Mouse (Mus musculus) liver, adult 2 months (tissue): ENCODE measurements around the gene Rrad. TPM values are rescaled to one million over a fixed set of nuclear protein-coding genes. Genes with fewer than 3 reads are reported as not detected.
A peak's percentile ranks its signal among the peaks of the same experiment; 100 is the strongest.

Experiments used
- DNase-seq: peaks from one replicate; pipeline ENCODE4 v3.0.0-alpha.2; 2011; ENCODE audit warnings: low read depth, low spot score; ENCODE audit errors: extremely low read depth
- H3K27ac ChIP-seq: fragments of 200-500 bp; replicated peaks from 2 replicates; pipeline ENCODE4 v1.5.1; 2012; ENCODE audit warnings: low read depth, mild to moderate bottlenecking, control low read depth, inconsistent platforms, low read length; ENCODE audit not compliant: insufficient read depth
- H3K27me3 ChIP-seq: fragments of 200-500 bp; 2 replicates; pipeline ENCODE4 v1.6.1; 2012; ENCODE audit warnings: mild to moderate bottlenecking, moderate library complexity, low read length, inconsistent platforms; ENCODE audit not compliant: control insufficient read depth, insufficient read depth
- H3K36me3 ChIP-seq: fragments of 200-500 bp; 2 replicates; pipeline ENCODE4 v1.6.1; 2012; ENCODE audit warnings: low read length, inconsistent platforms; ENCODE audit not compliant: control insufficient read depth, insufficient read depth
- H3K4me1 ChIP-seq: fragments of 200-500 bp; 2 replicates; pipeline ENCODE4 v1.6.1; 2011; ENCODE audit warnings: low read length; ENCODE audit not compliant: control insufficient read depth, insufficient read depth
- H3K4me3 ChIP-seq: fragments of 200-500 bp; 2 replicates; pipeline ENCODE4 v1.5.1; 2011; ENCODE audit warnings: low read depth, mild to moderate bottlenecking, control low read depth, low read length, moderate library complexity; ENCODE audit not compliant: insufficient read depth
- H3K79me2 ChIP-seq: fragments of 200-500 bp; 2 replicates; pipeline ENCODE4 v1.6.1; 2012; ENCODE audit warnings: inconsistent platforms, mild to moderate bottlenecking, low read length, moderate library complexity; ENCODE audit not compliant: control insufficient read depth, insufficient read depth
- H3K9ac ChIP-seq: fragments of 200-500 bp; 2 replicates; pipeline ENCODE4 v1.6.1; 2012; ENCODE audit warnings: low read depth, mild to moderate bottlenecking, control low read depth, inconsistent platforms, low read length
- CTCF ChIP-seq: fragments of 200-500 bp; IDR thresholded peaks from 2 replicates; pipeline ENCODE4 v1.5.1; 2011; ENCODE audit warnings: low read depth, low read length, control low read depth
- POLR2A ChIP-seq: fragments of 200-500 bp; IDR thresholded peaks from 2 replicates; pipeline ENCODE4 v1.6.1; 2011; ENCODE audit warnings: low read length, control low read depth; ENCODE audit not compliant: insufficient read depth; ENCODE audit errors: extremely low read depth
- WGBS: fragments of 180-500 bp; shearing (Covaris S2); methylation state at CpG from one replicate; pipeline ENCODE4 v1.1.7; 2018; 5-methylcytosine and 5-hydroxymethylcytosine counted together
- polyA plus RNA-seq: library from polyadenylated mRNA; depleted of rRNA; stranded (reverse); fragments of >200 nt; gene quantifications from 2 replicates; pipeline ENCODE4 v1.2.3, GENCODE M21; 2012
- total RNA-seq: library from RNA; depleted of rRNA; stranded (reverse); fragments of >200 nt; gene quantifications from 2 replicates; pipeline ENCODE4 v1.2.3, GENCODE M21; 2014

Gene Rrad
- total and polyA plus RNA-seq, 2 experiments, result 0.23 to 0.46 TPM

- Histone ChIP-seq H3K27ac (no peak overlapping the region), H3K4me3 (no peak overlapping the region), H3K27me3 (peaks cover 7% of the 10 kb centered on the region), H3K79me2 (no peaks in the 10 kb centered on the region), H3K9ac (no peak overlapping the region), H3K36me3 (no peaks in the 10 kb centered on the region), H3K4me1 (peaks cover 4% of the 10 kb centered on the region; the same call in 1 of the 2 replicates)
- no peak for DNase-seq
- no peak for TF ChIP-seq CTCF
- WGBS, result 79% methylated on average over 9 of the region's 9 CpGs
These were observed 2.1 kb upstream of the Rrad start for GRCm38 (mm10) chr8:104633156-104633744.

- TF ChIP-seq POLR2A (no peak), CTCF (no peak)
- Histone ChIP-seq H3K79me2 (no peaks in the 10 kb centered on the region), H3K36me3 (no peaks in the 10 kb centered on the region), H3K4me1 (peaks cover 4% of the 10 kb centered on the region; the same call in 1 of the 2 replicates), H3K27me3 (peaks cover 7% of the 10 kb centered on the region), H3K4me3 (no peak overlapping the region), H3K27ac (no peak overlapping the region), H3K9ac (no peak overlapping the region)
- DNase-seq, result no peak
- 85% methylated on average over 6 of the region's 6 CpGs for WGBS
These were observed 1.4 kb upstream of the Rrad start for GRCm38 (mm10) chr8:104632486-104632885.

- WGBS, result 69% methylated on average over 5 of the region's 5 CpGs
- Histone ChIP-seq H3K9ac (no peak overlapping the region), H3K27me3 (peaks cover 7% of the 10 kb centered on the region)
These were observed 848 bp upstream of the Rrad start for GRCm38 (mm10) chr8:104631975-104632374.

GRCm38 (mm10) chr8:104630574-104630973 is 553 bp downstream of the Rrad start:
- WGBS, result 5% methylated on average over 36 of the region's 36 CpGs
- no peak for DNase-seq

More at GRCm38 (mm10) chr8:104631975-104632374, 848 bp upstream of the Rrad start:
- no peak for DNase-seq
- no peaks in the 10 kb centered on the region for H3K36me3 ChIP-seq
- no peak overlapping the region for H3K27ac ChIP-seq
- TF ChIP-seq CTCF (no peak), POLR2A (no peak)
- H3K4me3 ChIP-seq, result no peak overlapping the region
- peaks cover 4% of the 10 kb centered on the region; the same call in 1 of the 2 replicates for H3K4me1 ChIP-seq
- H3K79me2 ChIP-seq, result no peaks in the 10 kb centered on the region

GRCm38 (mm10) chr8:104630111-104630479 is 1.0 kb downstream of the Rrad start:
- Histone ChIP-seq H3K79me2 (no peaks in the 10 kb centered on the region), H3K27me3 (peaks cover 7% of the 10 kb centered on the region), H3K4me1 (peaks cover 4% of the 10 kb centered on the region; the same call in 1 of the 2 replicates), H3K36me3 (no peaks in the 10 kb centered on the region), H3K9ac (no peak overlapping the region), H3K27ac (no peak overlapping the region), H3K4me3 (no peak overlapping the region)
- no peak for DNase-seq
- TF ChIP-seq POLR2A (no peak), CTCF (no peak)
- WGBS, result 49% methylated on average over 8 of the region's 8 CpGs

More at GRCm38 (mm10) chr8:104630574-104630973, 553 bp downstream of the Rrad start:
- Histone ChIP-seq H3K9ac (peak overlapping the region; percentile 53), H3K4me1 (peaks cover 4% of the 10 kb centered on the region; the same call in 1 of the 2 replicates), H3K27ac (no peak overlapping the region), H3K79me2 (no peaks in the 10 kb centered on the region), H3K4me3 (peak overlapping the region; percentile 54), H3K36me3 (no peaks in the 10 kb centered on the region), H3K27me3 (peaks cover 7% of the 10 kb centered on the region)
- TF ChIP-seq CTCF (no peak), POLR2A (no peak)
